In genomic region chr15:84525222-84525883, GRCm38 (mm10) we compare ENCODE assay signal across 21 mouse cellular contexts. TPM values are rescaled to one million over a fixed set of nuclear protein-coding genes. Genes with fewer than 3 reads are reported as not detected.
DNase-seq lines count a peak whose midpoint lies in the region; ATAC-seq lines count a peak whose summit lies in the region.
"Had no signal": no experiment of that assay in that cellular context is flagged by ENCODE, and none has a peak within 500 bp of the region (broad histone marks: within the 10 kb centered on the region; RNA-seq: fewer than 3 reads in every experiment).

No protein-coding gene starts in this region.

- H3K9me3 ChIP-seq in forebrain, embryonic 14.5 days (replicated peaks; ENCODE audit: control insufficient read depth, low read length) = no peaks in the 10 kb centered on the region
- H3K9me3 ChIP-seq in forebrain, embryonic 10.5 days = no peaks in the 10 kb centered on the region
- H3K9me3 ChIP-seq in midbrain, embryonic 10.5 days (replicated peaks) = no peaks in the 10 kb centered on the region
- H3K9me3 ChIP-seq in midbrain, embryonic 16.5 days (replicated peaks; ENCODE audit: control insufficient read depth, low read length, poor library complexity, severe bottlenecking) = no peaks in the 10 kb centered on the region
- no peaks in the 10 kb centered on the region for H3K9me3 ChIP-seq in embryonic facial prominence, embryonic 15.5 days (replicated peaks)
- H3K9me3 ChIP-seq: embryonic facial prominence, embryonic 13.5 days; heart, embryonic 10.5 days; stomach, embryonic 15.5 days had no signal

- peaks cover 10% of the 10 kb centered on the region; the same call in 1 of the 2 replicates for H3K4me1 ChIP-seq in forebrain, embryonic 14.5 days (ENCODE audit: control insufficient read depth, insufficient read depth, low read length)
- peaks cover 30% of the 10 kb centered on the region for H3K4me1 ChIP-seq in forebrain, embryonic 10.5 days
- H3K4me1 ChIP-seq in midbrain, embryonic 10.5 days = peaks cover 37% of the 10 kb centered on the region
- H3K4me1 ChIP-seq in midbrain, embryonic 16.5 days (ENCODE audit: control insufficient read depth, insufficient read depth, low read length) = peaks cover 4% of the 10 kb centered on the region; the same call in 1 of the 2 replicates
- no peaks in the 10 kb centered on the region for H3K4me1 ChIP-seq in embryonic facial prominence, embryonic 15.5 days
- H3K4me1 ChIP-seq: heart, embryonic 10.5 days; stomach, embryonic 15.5 days had no signal

- H3K4me2 ChIP-seq in forebrain, embryonic 14.5 days (ENCODE audit: low read length) = no peak overlapping the region
- no peak overlapping the region for H3K4me2 ChIP-seq in midbrain, embryonic 16.5 days (ENCODE audit: low read length)
- no peak overlapping the region for H3K4me2 ChIP-seq in embryonic facial prominence, embryonic 15.5 days (replicated peaks)
- H3K4me2 ChIP-seq: embryonic facial prominence, embryonic 13.5 days; liver, embryonic 11.5 days; stomach, embryonic 15.5 days had no signal

- peak; percentile 58; the same call in 1 of the 2 replicates for ATAC-seq in forebrain, embryonic 14.5 days
- ATAC-seq in midbrain, embryonic 16.5 days = no peak
- ATAC-seq in embryonic facial prominence, embryonic 15.5 days (ENCODE audit: insufficient number of reproducible peaks, low FRiP score, low TSS enrichment, low read depth) = 0 out of 2 replicates have a peak, but pooled peaks have one; percentile 44
- ATAC-seq: liver, postnatal 0 days had no signal

- no peaks in the 10 kb centered on the region for H3K27me3 ChIP-seq in forebrain, embryonic 14.5 days (replicated peaks; ENCODE audit: control insufficient read depth, insufficient read depth, low read length)
- peaks cover 24% of the 10 kb centered on the region; the same call in 1 of the 2 replicates for H3K27me3 ChIP-seq in forebrain, embryonic 10.5 days (ENCODE audit: poor library complexity, severe bottlenecking)
- peaks cover 23% of the 10 kb centered on the region for H3K27me3 ChIP-seq in midbrain, embryonic 10.5 days (ENCODE audit: low read depth, poor library complexity, severe bottlenecking)
- no peaks in the 10 kb centered on the region for H3K27me3 ChIP-seq in midbrain, embryonic 16.5 days (ENCODE audit: control insufficient read depth, insufficient read depth, low read depth, low read length)
- H3K27me3 ChIP-seq in embryonic facial prominence, embryonic 15.5 days = no peaks in the 10 kb centered on the region
- H3K27me3 ChIP-seq: stomach, embryonic 15.5 days had no signal

- no peak overlapping the region for H3K9ac ChIP-seq in forebrain, embryonic 14.5 days (ENCODE audit: low read length)
- H3K9ac ChIP-seq in midbrain, embryonic 16.5 days (ENCODE audit: low read depth, low read length) = no peak overlapping the region
- H3K9ac ChIP-seq in embryonic facial prominence, embryonic 15.5 days = no peak overlapping the region
- H3K9ac ChIP-seq: embryonic facial prominence, embryonic 13.5 days; liver, postnatal 0 days; stomach, embryonic 15.5 days had no signal

- H3K36me3 ChIP-seq in forebrain, embryonic 14.5 days (ENCODE audit: control insufficient read depth, insufficient read depth, low read length) = no peaks in the 10 kb centered on the region
- no peaks in the 10 kb centered on the region for H3K36me3 ChIP-seq in forebrain, embryonic 10.5 days (replicated peaks)
- H3K36me3 ChIP-seq in midbrain, embryonic 10.5 days = no peaks in the 10 kb centered on the region
- no peaks in the 10 kb centered on the region for H3K36me3 ChIP-seq in midbrain, embryonic 16.5 days (ENCODE audit: control insufficient read depth, insufficient read depth, low read length)
- no peaks in the 10 kb centered on the region for H3K36me3 ChIP-seq in embryonic facial prominence, embryonic 15.5 days
- H3K36me3 ChIP-seq: embryonic facial prominence, embryonic 13.5 days; heart, embryonic 10.5 days; stomach, embryonic 15.5 days had no signal

- WGBS in forebrain, embryonic 14.5 days = 47% methylated on average over 5 of the region's 5 CpGs
- 68% methylated on average over 5 of the region's 5 CpGs for WGBS in forebrain, embryonic 10.5 days
- 64% methylated on average over 5 of the region's 5 CpGs for WGBS in midbrain, embryonic 10.5 days
- 58% methylated on average over 5 of the region's 5 CpGs for WGBS in midbrain, embryonic 16.5 days
- 69% methylated on average over 5 of the region's 5 CpGs for WGBS in embryonic facial prominence, embryonic 15.5 days

- H3K4me3 ChIP-seq in forebrain, embryonic 14.5 days (ENCODE audit: low read depth, low read length) = no peak overlapping the region
- no peak overlapping the region for H3K4me3 ChIP-seq in forebrain, embryonic 10.5 days
- H3K4me3 ChIP-seq in midbrain, embryonic 10.5 days = no peak overlapping the region
- H3K4me3 ChIP-seq in midbrain, embryonic 16.5 days (ENCODE audit: low read depth, low read length) = no peak overlapping the region
- H3K4me3 ChIP-seq in embryonic facial prominence, embryonic 15.5 days (replicated peaks) = no peak overlapping the region
- H3K4me3 ChIP-seq: embryonic facial prominence, embryonic 13.5 days; heart, embryonic 10.5 days; stomach, embryonic 15.5 days had no signal

- no peak overlapping the region for H3K27ac ChIP-seq in forebrain, embryonic 14.5 days (ENCODE audit: low read depth, low read length)
- no peak overlapping the region for H3K27ac ChIP-seq in forebrain, embryonic 10.5 days
- peak overlapping the region; percentile 46; the same call in 1 of the 2 replicates for H3K27ac ChIP-seq in midbrain, embryonic 10.5 days (replicated peaks)
- no peak overlapping the region for H3K27ac ChIP-seq in midbrain, embryonic 16.5 days (ENCODE audit: low read length)
- no peak overlapping the region for H3K27ac ChIP-seq in embryonic facial prominence, embryonic 15.5 days (replicated peaks)
- H3K27ac ChIP-seq: embryonic facial prominence, embryonic 13.5 days; heart, embryonic 10.5 days; stomach, embryonic 15.5 days had no signal

- DNase-seq in forebrain, embryonic 14.5 days (ENCODE audit: low spot score) = peak; percentile 54
- DNase-seq in forebrain, embryonic 10.5 days (ENCODE audit: extremely low spot score, low spot score) = no peak
- no peak for DNase-seq in midbrain, embryonic 10.5 days (ENCODE audit: low spot score)
- peak; percentile 47 for DNase-seq in Muller cell, postnatal 12 days (ENCODE audit: inconsistent ontology term)
- DNase-seq in ovary, adult 18-20 months (ENCODE audit: low spot score) = no peak
- DNase-seq in liver = no peak
- DNase-seq: adrenal gland, postnatal 14 days; cerebellum, postnatal 25 days; gastrocnemius, postnatal 10 days; kidney, adult 2 months; kidney, postnatal 10 days; liver, postnatal 0 days; lung, postnatal 14 days; right cerebral cortex, postnatal 25 days; thymus, postnatal 25 days had no signal

RNA-seq across cellular contexts. Expression of gene Rtl6, which starts 32.3 kb away (rescaled TPM):
- polyA plus RNA-seq in forebrain, embryonic 14.5 days (2014; fragmentation: Nextera tagmentation; extraction: Ambion mirVana) = 28.8 and 32.4 TPM in 2 replicates
- 25.5 and 26.9 TPM in 2 replicates for polyA plus RNA-seq in forebrain, embryonic 10.5 days (2016; fragmentation: Nextera tagmentation; extraction: Ambion mirVana)
- 27.4 and 37.4 TPM in 2 replicates for polyA plus RNA-seq in midbrain, embryonic 10.5 days (2016; fragmentation: Nextera tagmentation; extraction: Ambion mirVana)
- polyA plus RNA-seq in midbrain, embryonic 16.5 days (2015; fragmentation: Nextera tagmentation; extraction: Ambion mirVana) = 75.4 and 79.1 TPM in 2 replicates
- 19.5 and 21.5 TPM in 2 replicates for polyA plus RNA-seq in embryonic facial prominence, embryonic 15.5 days (2015; fragmentation: Nextera tagmentation; extraction: Ambion mirVana)

Comparison
In these comparisons a context has a peak if more than half of its experiments do, and no peak if none do; other contexts are left out.
1. DNase-seq: peak in forebrain, embryonic 14.5 days (single experiment) and Muller cell, postnatal 12 days (single experiment); none in forebrain, embryonic 10.5 days (single experiment), midbrain, embryonic 10.5 days (single experiment), ovary, adult 18-20 months (single experiment) and liver (single experiment).